Mouse (Mus musculus) CH12.LX (cell line): ENCODE measurements at regions not wholly inside any gene's neighbourhood (a gene's known extent, or its start where the extent isn't known, plus 50 kb on each side); places are given as distances from the start of the nearest gene placed in this dataset.

ENCODE experiments used
- CTCF ChIP-seq, 2 experiments: IDR thresholded peaks in 1 of 2; conservative IDR thresholded peaks in 1 of 2; 2 replicates each; pipeline ENCODE4 v1.5.1; 2011 to 2012; ENCODE audit warnings: low read depth in 2 of 2, low read length in 2 of 2, improper control_type of control experiment in 1 of 2, inconsistent platforms in 1 of 2, mild to moderate bottlenecking in 1 of 2, moderate library complexity in 1 of 2
- EP300 ChIP-seq: IDR thresholded peaks from 2 replicates; pipeline ENCODE4 v1.6.1; 2011; ENCODE audit warnings: low read length, improper control_type of control experiment
- GABPA ChIP-seq: IDR thresholded peaks from 2 replicates; pipeline ENCODE4 v1.6.1; 2012; ENCODE audit warnings: low read depth, low read length, improper control_type of control experiment, inconsistent platforms; ENCODE audit not compliant: insufficient replicate concordance
- JUND ChIP-seq: conservative IDR thresholded peaks from 2 replicates; pipeline ENCODE4 v1.6.1; 2011; ENCODE audit warnings: low read depth, low read length, improper control_type of control experiment
- MAX ChIP-seq: IDR thresholded peaks from 2 replicates; pipeline ENCODE4 v1.6.1; 2011; ENCODE audit warnings: low read length, improper control_type of control experiment
- NELFE ChIP-seq: IDR thresholded peaks from 2 replicates; pipeline ENCODE4 v1.6.1; 2011; ENCODE audit warnings: low read depth, low read length, improper control_type of control experiment
- POLR2A ChIP-seq: IDR thresholded peaks from 2 replicates; pipeline ENCODE4 v1.6.1; 2011; ENCODE audit warnings: low read depth, mild to moderate bottlenecking, improper control_type of control experiment, low read length
- RCOR1 ChIP-seq: conservative IDR thresholded peaks from 2 replicates; pipeline ENCODE4 v1.6.1; 2012; ENCODE audit warnings: low read depth, mild to moderate bottlenecking, inconsistent platforms, low read length, improper control_type of control experiment
- SIN3A ChIP-seq: IDR thresholded peaks from 2 replicates; pipeline ENCODE4 v1.6.1; 2012; ENCODE audit warnings: low read length, improper control_type of control experiment, inconsistent platforms
- USF1 ChIP-seq: IDR thresholded peaks from 2 replicates; pipeline ENCODE4 v1.6.1; 2014; ENCODE audit warnings: low read depth, mild to moderate bottlenecking, inconsistent platforms, low read length, improper control_type of control experiment
- USF2 ChIP-seq: conservative IDR thresholded peaks from 2 replicates; pipeline ENCODE4 v1.6.1; 2011; ENCODE audit warnings: low read depth, low read length, improper control_type of control experiment
- ZNF384 ChIP-seq: IDR thresholded peaks from 2 replicates; pipeline ENCODE4 v1.6.1; 2012; ENCODE audit warnings: low read depth, low read length, improper control_type of control experiment, inconsistent platforms

- TF ChIP-seq CTCF (conservative IDR thresholded peaks at IDR 0.05 in 1 of 2, IDR thresholded peaks at IDR 0.05 in 1 of 2; ENCODE audit: low read depth in 2 of 2, low read length in 2 of 2) (no peak), GABPA (no peak), RCOR1 (no peak), POLR2A (no peak), EP300 (no peak), NELFE (no peak), USF1 (no peak), ZNF384 (no peak), MAX (no peak), SIN3A (no peak), JUND (no peak), USF2 (no peak)
Observed at GRCm38 (mm10) chr3:70874614-70875013, 867.2 kb downstream of the Otol1 start.
